Mouse (Mus musculus) Muller cell, postnatal 12 days (primary cell): ENCODE results near the gene Gins1.
"Not testable (repeated sequence)": the region's sequence is repeated elsewhere in the genome, so short reads cannot be mapped to it uniquely, and the experiment has no call there.

ENCODE experiments used
- DNase-seq: peaks from one replicate; pipeline ENCODE4 v3.0.0-alpha.2; 2015; ENCODE audit errors: inconsistent ontology term

The Gins1 gene

GRCm38 (mm10) chr2:150909429-150910039 lies 4.3 kb downstream of the Gins1 start:
- DNase-seq: peak; percentile 98

GRCm38 (mm10) chr2:150910295-150910881 lies 5.2 kb downstream of the Gins1 start:
- DNase-seq: no peak

- DNase-seq: no peak
These were observed 9.7 kb downstream of the Gins1 start for GRCm38 (mm10) chr2:150914781-150915515.

GRCm38 (mm10) chr2:150915786-150916185 lies 10.6 kb downstream of the Gins1 start:
- DNase-seq: no peak

GRCm38 (mm10) chr2:150918720-150919119 lies 13.5 kb downstream of the Gins1 start:
- no peak for DNase-seq

- no peak for DNase-seq
These were observed 15.3 kb downstream of the Gins1 start for GRCm38 (mm10) chr2:150920543-150920942.

- no peak for DNase-seq
These were observed 16.5 kb downstream of the Gins1 start for GRCm38 (mm10) chr2:150921697-150922096.

- no peak for DNase-seq
These were observed 17.0 kb downstream of the Gins1 start for GRCm38 (mm10) chr2:150922165-150922564.

- no peak for DNase-seq
These were observed 17.8 kb downstream of the Gins1 start for GRCm38 (mm10) chr2:150923026-150923425.

GRCm38 (mm10) chr2:150923505-150923904 lies 18.3 kb downstream of the Gins1 start:
- DNase-seq: peak; percentile 11

- DNase-seq: no peak
These were observed 22.0 kb downstream of the Gins1 start for GRCm38 (mm10) chr2:150927038-150927720.

GRCm38 (mm10) chr2:150929156-150929555 lies 24.0 kb downstream of the Gins1 start:
- DNase-seq: no peak

- DNase-seq: no peak
These were observed 25.6 kb downstream of the Gins1 start for GRCm38 (mm10) chr2:150930806-150931205.

GRCm38 (mm10) chr2:150933482-150933881 lies 28.3 kb downstream of the Gins1 start:
- DNase-seq: no peak

GRCm38 (mm10) chr2:150934659-150935058 lies 29.5 kb downstream of the Gins1 start:
- DNase-seq: no peak

- DNase-seq: no peak
These were observed 38.8 kb downstream of the Gins1 start for GRCm38 (mm10) chr2:150944017-150944416.

- peak; percentile 22 for DNase-seq
These were observed 42.1 kb downstream of the Gins1 start for GRCm38 (mm10) chr2:150947341-150947740.

- DNase-seq: not testable (repeated sequence)
These were observed 42.8 kb downstream of the Gins1 start for GRCm38 (mm10) chr2:150947880-150948611.

GRCm38 (mm10) chr2:150948786-150949185 lies 43.6 kb downstream of the Gins1 start:
- DNase-seq: no peak

GRCm38 (mm10) chr2:150949652-150950051 lies 44.5 kb downstream of the Gins1 start:
- no peak for DNase-seq

GRCm38 (mm10) chr2:150950056-150950455 lies 44.9 kb downstream of the Gins1 start:
- no peak for DNase-seq

- no peak for DNase-seq
These were observed 46.0 kb downstream of the Gins1 start for GRCm38 (mm10) chr2:150951201-150951600.
